Mouse (Mus musculus): ENCODE measurements around the gene Sars2.

GRCm38 (mm10) chr7:28692545-28693320 lies 49.1 kb upstream of the Sars2 start, which contains the start of gene Fbxo27:
- TF ChIP-seq CTCF (IDR thresholded peaks at IDR 0.05; ENCODE audit: borderline replicate concordance, insufficient read depth, low read depth, low read length) = peak; percentile 11; the same call in 1 of the 2 replicates
- no peak for TF ChIP-seq POLR2A (IDR thresholded peaks at IDR 0.05; ENCODE audit: borderline replicate concordance, insufficient read depth, low read length)

Data from cerebellum, adult 2 months (tissue).